Mouse (Mus musculus) ovary, postnatal 36 days (tissue): ENCODE results near the gene Tnpo3.
A peak's percentile ranks its signal among the peaks of the same experiment; 100 is the strongest.

ENCODE experiments used
- DNase-seq: peaks from one replicate; pipeline ENCODE4 v3.0.0; 2022; ENCODE audit warnings: low spot score, mixed read lengths

Gene Tnpo3

DNA sequence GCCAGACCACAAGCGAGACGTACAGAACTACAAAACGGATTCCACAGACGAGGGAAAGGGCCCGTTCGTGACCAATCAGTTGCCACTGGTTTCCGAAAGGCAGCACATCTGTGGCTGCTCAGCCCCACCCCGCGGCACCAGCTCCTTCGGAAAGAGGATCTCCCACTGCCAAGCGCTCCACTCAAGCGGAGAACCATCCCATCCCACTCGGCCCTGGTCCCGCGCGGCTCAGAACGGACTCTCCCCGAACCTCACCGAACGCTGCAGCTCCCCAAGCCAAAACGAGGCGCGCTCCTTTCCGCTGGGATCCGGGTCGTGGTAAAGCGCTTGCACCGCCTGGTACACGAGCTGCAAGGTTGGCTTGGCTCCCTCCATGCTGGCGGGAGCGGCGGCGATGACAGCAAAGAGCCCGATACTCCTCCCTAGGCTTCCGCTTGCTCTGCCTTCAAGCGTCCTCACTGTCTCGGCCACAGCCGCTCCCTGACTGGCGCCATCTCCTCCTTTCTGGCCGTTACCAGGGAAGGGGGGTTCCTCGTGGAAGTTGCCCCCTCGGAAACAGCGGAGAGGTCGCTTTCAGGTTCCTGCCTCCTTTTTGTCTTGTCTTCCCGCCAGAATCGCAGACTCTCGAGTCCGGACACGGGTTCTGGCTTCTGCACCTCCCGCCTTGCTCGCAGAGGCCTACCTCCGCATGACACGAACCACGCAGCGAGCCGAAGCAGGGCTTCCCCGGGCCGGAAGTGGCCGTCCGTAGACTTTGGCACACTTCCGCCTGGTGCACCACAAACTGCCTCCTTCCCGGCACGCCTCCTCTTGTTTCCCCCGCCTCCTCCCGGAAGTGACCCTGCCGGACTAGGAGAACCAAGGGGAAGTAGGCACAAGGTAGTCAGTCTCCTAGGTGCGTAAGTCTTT, at the start of gene Tnpo3:
Tnpo3 (minus strand) TSS at position 777 of the 909 bp plus-strand sequence.
- DNase-seq: peak; percentile 90

DNA sequence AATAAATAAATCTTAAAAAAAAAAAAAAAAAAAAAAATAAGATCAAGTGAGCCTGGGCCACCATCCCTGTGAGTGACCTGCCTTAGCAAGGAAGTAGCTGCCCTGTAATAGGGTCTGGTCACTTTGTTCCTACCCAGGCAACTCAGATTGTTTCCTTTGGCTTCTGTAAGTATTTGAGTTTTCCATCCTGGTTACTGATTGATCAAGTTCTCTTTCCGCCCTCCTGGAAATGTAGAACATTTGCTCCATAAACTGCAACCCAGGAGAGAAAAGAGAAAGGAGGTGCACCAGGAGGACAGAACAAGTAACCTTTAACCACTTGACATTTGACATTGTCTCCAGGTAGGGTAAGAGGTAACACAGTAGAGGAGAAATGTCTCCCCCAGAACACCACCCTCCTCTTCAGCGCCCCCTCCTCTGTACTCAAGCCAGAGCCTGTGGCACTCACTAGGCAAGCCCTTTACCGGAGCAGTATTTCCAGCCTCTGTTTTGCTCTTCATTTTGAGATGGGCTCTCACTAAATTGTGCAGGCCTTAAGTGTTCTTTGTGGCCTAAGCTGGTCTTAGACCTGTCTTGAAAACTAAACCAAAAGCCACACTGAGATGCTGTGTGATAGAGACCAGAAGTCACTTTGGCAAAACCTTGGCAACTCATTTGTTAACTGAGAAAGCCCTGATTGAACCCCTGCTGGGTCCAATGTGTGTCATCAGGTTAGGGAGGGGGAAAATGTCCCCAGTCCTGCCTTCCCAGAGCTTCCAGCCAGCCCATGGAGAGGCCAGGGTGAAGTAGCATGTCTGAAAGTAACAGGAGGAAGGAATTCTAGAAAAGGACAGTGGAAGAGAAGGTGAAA, 49.2 kb upstream of the Tnpo3 start:
- no peak for DNase-seq

DNA sequence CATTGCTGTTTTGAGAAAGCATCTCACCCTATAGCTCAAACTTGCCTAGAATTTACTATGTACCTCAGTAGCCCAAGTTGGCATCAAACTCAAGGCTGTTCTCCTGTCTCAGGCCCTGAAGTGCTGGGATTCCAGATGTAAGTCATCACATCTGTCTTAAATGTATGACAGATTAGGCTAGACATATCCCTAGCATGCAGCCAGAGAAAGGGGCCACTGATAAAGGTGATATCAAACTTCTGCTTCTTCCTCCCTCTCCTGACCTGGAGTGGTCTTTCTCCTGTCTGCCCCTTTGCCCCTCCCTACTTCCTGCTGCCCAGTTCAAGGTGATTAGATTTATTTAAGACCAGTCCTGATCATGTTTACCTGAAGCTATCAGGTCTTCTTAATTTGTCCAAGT, 43.6 kb upstream of the Tnpo3 start:
- no peak for DNase-seq

DNA sequence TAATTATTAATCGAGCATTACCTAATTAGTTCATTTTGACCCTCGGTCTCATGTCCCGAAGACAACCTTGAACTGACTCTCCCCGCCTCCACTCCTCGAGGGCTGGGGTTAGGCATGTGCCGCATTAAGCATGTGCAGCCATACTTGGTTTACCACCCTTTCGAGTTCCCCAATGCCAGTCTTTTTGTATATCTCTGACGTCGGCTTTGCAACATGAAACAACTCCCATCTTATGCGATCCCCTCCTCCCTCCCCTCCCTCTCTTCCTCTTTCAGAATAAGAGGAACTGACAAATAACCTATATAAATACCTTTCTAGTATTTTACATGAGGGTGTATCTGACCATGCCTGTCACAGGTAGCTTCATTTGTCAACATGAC, 40.5 kb upstream of the Tnpo3 start:
- no peak for DNase-seq

DNA sequence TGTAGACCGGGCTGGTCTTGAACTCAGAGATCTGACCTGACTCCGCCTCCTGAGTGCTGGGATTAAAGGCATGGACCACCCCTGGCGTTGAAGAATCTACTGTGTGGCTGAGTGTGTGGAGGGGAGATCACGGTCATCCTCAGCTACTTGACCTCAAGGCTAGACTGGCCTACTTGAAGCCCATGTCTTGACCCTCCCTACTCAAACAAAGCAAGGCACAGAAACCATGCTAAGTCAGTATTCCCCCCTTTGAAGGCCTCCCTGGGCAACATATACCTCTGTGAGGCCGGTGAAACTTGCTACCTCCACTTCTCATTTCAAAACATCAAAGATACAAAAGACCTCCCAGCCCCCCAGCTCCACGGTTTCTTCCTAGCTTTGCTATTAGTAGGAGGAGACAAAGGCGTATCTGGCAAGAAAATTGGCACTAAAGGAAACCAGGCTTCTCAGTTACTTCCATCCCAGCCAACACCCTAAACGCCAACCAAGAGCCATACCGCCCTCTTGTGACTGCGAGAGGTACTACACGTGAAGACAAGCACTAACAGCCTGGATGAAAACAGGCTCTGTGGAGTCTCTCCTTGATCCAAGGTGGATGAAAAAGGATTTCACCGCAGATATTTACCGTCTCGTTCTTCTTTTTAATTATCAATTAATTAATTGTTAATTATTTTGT, 39.9 kb upstream of the Tnpo3 start:
- DNase-seq: peak; percentile 80

DNA sequence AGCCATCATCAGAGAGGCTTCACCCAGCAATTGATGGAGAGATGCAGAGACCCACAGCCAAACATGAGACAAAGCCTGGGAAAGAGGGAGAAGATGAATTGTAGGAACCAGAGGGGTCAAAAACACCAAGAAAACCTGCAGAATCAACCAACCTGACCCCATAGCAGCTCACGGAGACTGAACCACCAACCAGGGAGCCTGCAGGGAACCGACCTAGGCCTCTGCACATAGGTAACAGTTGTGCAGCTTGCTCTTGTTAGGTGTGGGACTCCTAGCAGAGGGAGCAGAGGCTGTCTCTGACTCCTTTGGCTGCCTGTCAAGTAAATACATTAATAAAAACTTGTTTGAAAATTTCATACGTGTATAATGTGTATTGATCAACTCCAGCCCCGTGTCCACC, 32.1 kb upstream of the Tnpo3 start:
- DNase-seq: no peak

DNA sequence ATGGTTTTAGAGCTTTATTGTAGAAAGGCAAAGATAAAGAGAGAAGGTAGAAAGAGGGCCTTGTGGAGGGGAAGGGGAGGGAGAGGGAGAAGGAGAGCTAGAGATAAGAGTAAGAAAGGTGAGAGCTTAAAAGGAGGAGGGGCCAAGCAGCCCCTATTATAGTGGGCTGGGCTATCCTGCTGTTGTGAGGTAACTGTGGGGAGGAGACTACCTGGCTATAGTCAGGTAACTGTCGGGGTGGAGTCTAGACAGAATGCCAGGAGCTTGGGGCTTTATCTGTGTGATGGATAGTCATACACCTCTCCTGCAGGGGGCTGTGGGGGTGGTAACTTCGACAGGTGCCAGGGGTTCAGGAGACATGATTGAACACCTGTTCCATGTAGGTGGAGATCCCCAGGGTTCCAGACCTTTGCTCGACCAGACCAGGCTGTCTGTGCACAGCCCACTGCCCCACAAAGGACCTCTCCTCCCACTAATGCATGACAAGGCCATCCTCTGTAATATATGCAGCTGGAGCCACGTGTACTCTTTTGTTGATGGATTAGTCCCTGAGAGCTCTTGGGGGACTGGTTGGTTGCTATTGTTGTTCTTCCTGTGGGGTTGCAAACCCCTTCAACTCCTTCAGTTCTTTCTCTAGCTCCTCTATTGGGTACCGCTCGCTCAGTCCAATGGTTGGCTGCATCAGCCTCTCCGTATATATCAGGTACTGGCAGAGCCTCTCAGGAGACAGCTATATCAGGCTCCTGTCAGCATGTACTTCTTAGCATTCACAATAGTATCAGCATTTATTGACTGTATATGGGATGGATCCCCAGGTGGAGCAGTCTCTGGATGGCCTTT, 30.1 kb upstream of the Tnpo3 start:
- no peak for DNase-seq

DNA sequence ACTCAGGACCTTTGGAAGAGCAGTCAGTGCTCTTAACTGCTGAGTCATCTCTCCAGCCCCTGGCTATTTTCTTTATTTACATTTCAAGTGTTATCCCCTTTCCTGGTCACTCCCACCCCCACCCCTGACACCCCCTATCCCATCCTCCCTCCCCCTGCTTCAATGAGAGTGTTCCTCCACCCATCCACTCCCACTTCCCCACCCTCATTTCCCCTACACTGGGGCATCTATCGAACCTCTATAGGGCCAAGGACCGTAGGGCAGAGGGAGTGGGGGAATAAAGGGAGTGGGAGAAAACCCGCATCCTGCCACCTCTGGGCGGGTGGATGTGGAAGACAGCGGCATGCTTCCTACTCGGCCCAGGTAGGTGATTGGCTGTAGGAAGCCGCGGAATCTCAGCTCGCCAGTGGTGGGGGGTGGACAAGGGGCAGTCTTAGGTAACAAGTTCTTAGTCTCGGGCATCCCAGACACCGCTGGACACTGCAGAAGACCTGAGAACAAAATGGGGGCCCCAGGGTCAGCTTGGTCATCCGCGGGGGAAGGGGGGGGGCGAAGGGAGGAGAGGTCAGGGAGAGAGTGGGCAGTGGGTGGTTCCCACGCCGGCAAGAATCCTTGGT, 29.3 kb upstream of the Tnpo3 start:
- DNase-seq: no peak

DNA sequence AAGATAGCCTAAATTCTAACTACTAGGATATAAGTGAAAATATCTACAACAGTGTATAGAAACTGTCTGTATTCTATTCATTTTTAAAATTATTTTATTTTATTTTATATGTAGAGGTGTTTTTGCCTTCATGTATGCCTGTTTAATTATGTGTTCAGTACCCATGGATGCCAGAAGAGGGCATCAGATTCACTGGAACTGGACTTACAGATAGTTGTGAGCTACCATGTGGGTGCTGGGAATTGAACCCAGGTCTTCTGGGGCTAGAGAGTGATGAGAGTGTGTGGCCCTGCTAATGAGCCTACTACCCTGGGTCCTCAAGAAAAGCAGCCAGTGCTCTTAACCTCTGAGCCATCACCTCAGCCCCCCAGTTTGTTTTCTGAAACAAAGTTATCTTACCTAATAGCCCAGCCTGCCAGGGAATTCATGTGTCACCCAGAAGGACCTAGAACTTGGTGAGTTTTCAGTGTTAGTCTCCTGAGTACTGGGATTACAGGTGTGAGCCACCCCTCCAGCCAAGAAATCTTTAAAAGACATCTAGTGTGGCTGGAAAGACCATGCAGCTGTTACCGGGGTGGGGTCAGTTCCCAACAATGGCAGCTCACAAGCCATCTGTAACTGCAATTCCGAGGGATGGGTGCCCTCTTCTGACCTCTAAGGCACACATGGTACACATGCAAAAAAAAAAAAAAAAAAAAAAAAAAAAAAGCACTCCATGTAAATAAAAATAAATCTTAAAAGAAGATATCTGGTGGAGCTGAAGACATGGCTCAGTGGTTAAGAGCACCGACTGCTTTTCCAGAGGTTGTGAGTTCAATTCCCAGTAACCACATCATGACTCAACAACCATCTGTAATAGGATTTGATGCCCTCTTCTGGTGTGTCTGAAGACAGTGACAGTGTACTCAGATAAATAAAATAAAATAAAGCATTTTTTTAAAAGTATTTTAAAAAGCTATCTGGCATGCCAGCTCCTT, 28.0 kb upstream of the Tnpo3 start:
- no peak for DNase-seq

DNA sequence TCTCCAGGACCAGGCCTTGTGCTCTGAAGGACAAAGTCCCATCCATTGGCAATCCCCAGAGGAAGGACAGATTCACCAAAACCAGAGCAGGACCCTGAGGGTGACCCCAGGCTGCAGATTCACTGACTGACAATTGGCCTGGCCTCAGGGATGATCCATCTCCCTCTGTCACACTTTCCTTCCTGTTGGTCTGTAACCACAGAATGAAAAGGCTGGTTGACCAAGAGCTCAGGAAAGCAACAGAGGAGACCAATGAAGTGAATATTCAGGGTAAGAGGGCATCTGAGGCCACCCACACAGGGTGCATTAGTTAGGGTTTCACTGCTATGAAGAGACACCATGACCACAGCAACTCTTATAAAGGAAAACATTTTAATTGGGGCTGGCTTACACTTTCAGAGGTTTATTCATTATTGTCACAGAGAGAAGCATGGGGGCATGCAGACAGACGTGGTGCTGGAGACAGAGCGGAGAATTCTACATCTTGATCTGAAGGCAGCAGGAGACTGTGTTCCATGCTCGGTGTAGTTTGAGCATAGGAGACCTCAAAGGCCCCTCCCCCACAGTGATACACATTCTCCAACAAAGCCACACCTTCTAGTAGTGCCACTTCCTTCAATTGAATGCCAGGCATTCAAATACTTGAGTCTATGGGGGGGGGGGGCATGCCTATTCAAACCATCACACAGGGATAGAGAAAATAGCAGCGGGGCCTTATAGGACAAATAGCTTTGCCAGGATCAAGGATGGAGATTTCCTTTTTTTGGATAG, 26.8 kb upstream of the Tnpo3 start:
- no peak for DNase-seq

DNA sequence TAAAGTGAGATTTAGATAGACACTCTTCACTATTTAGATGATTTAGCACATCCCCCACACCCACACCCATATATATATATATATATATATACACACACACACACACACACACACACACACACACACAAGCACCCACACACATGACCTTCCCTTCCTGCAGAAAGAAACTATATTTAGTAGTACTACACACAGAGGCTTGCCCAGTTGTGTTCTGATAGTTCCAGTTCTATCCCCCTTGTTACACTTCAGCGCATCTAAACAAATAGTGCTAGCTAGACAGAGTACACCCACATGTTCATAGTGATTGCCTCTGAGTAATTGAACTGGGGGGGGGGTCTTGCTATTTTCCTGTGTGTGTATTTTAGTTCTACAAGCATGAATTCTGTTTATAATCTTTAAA, 24.9 kb upstream of the Tnpo3 start:
- no peak for DNase-seq

DNA sequence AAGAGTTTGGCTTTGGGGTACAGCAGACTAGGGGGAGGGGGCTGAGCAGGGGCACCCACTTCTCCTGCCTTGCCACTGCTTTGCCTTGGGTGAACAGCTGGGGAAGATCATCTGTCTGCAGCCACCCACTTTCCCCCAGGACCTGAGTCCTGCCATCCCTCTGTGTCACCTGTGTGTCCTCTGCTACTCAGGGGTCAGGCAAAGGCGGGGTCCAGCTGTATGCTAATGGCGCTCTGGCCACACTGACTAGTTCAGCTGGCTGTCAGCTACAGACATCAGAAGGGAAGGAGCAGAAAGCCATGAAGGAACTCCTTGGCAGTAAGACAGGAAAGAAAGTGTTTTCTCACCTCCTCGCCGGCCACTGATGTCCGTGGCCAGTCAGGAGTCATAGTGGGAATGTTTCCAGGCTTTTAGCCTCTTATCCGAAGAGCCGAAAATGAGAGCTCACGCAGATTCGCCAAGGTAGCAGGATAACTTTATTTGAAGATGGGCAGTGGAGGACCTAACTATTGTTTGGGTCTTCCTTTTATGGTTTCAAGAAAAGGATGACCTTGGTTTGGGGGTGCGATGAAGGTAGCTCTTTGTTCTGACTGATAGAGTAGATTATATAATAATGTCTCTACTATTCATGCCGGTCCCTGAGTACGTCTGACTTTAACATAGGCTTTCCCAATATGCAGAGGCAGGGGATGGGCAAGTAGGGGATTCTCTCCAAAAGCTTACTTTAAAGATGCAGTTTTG, 23.0 kb upstream of the Tnpo3 start:
- DNase-seq: no peak

DNA sequence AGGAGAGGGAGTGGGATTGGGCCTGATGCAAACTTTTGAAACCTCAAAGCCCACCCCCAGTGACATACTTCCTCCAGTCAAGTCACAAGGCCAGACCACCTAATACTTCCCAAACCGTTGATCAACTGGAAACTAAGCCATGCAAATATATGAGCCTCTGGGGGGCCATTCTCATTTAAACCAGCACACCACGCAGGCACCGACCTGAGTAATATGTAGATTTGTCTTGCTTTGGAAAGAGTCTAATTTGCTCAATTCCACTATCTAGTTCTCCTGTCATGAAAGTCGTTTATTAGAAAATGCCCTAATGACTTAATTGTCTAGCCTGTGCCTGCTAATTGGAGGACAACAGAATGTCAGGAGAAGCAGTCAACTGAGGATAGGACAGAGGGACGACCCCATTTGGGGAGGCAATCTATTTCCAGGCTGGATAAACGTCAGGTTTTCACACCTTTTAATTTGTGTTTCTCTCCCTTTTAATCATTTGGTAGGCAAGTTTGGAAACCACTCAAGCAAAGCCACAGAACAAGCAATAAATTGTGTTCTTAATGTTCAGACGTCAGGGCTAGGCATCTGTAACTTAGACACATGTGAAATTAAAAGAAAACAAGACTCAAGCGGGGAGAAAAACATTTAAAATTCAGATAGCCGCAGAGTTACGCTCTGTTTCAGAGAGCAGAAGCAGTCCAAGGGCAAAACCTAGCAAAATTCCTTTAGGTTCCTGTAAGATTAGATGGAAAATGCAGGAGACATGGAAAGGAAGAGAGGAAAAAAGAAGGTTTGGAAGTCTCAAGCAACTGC, 22.3 kb upstream of the Tnpo3 start:
- no peak for DNase-seq

DNA sequence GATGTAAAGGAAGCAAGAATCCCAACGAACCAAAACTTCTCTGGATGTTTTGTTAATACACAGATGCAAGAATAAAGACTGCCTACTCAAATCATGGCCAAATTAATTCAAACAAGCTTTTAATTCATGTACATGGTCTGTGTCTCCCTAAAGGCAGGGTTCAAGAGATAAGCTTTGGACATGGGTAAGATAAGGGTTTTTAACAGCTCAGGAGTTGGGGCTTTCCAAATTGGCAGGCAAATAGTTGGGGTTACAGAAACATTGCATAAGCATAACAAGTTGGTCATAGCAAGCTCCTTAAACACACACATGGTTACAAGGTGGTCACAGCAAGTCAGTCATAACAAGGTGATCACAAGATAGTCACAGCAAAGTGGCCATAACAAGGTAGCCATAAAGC, 20.5 kb upstream of the Tnpo3 start:
- DNase-seq: no peak

DNA sequence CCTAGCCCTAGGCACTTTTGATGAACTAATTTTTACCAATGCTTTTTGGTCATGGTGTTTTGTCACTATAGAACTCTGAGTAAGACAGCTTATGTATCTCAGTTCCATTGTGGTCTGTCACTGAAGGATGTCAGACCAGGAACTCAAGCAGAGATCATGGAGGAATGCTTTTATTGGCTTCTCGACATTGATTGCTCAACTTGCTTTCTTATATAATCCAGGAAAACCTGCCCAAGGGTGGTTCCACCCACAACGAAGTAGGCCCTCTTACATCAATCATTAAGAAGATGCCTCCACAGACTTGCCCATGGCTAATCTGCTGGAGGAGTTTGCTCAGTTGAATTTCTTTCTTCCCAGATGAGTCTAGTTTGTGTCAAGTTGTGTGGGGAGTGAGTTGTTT, 18.1 kb upstream of the Tnpo3 start:
- DNase-seq: no peak

DNA sequence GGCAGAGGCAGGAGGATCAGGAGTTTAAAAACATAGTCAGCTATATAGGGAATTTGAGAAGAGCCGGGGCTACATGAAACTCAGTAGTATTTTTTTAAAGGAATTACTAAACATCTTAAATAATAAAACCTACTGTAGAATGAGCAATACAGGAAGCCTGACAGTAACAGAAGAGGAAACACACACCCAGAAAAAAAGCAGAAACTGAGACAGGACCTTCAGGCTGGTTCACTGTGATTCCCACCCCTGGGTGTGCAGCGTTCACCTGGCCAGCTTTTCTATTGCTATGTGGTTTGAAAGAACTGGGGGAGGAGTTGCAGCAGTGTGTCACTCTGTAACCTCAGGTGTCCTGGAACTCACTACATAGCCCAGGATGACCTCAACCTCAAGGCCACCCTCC, 14.2 kb upstream of the Tnpo3 start:
- no peak for DNase-seq

DNA sequence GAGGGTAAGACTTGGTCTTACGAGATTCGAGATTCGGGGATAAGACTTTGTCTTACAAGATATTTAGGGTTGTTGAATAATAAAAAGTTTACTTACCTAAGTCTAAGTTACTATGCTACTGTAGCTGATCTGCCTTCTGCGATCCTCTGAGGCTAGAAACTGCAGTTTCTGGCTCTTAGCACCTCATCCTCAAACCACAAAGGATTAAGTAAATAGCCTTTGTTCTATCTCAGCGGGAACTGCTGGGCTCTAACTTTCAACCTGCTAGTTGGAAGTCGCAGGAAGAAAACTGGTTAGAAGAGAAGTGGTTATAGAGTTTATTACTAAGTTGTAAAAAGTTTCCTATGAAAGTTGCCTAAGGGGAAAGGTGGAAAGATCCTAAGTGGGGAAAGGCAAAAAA, 12.6 kb upstream of the Tnpo3 start:
- DNase-seq: no peak
